Mouse (Mus musculus): Measurements from ENCODE around the gene Cldn18. TPM values are rescaled to one million over a fixed set of nuclear protein-coding genes. Genes with fewer than 3 reads are reported as not detected.

Gene Cldn18
- polyA plus RNA-seq, 1 experiment from 2014 or later, result not detected

GRCm38 (mm10) chr9:99707425-99708126, 9.5 kb downstream of the Cldn18 start:
- Histone ChIP-seq H3K4me1 (no peaks in the 10 kb centered on the region), H3K4me2 (replicated peaks) (no peak overlapping the region), H3K9me3 (no peaks in the 10 kb centered on the region), H3K27me3 (no peaks in the 10 kb centered on the region), H3K9ac (replicated peaks) (no peak overlapping the region), H3K27ac (replicated peaks) (no peak overlapping the region), H3K36me3 (no peaks in the 10 kb centered on the region), H3K4me3 (no peak overlapping the region)
- WGBS, result 71% methylated on average over 11 of the region's 11 CpGs
- no peak for ATAC-seq (replicated peaks)

DNA sequence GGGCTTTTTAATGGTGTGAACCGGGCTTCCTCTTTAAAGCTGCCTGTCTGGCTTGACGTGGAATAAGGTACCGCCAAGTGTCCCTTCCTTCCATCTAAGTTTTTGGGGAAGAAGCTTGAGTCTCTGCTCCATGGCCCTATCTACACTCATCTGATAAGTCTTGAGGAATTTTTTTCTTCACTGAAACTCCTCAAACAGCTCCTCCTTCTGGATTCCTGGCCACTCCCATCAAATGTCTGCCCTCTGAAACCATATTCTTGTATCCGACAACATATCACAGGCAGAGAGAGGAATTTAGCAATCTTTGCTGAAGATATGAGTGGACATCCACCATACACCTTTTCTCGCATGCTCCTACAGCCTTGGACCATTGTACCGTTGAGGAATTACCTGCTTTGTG, 10.8 kb downstream of the Cldn18 start:
- Histone ChIP-seq H3K4me2 (replicated peaks) (no peak overlapping the region), H3K9me3 (no peaks in the 10 kb centered on the region), H3K27ac (replicated peaks) (no peak overlapping the region), H3K4me1 (no peaks in the 10 kb centered on the region), H3K27me3 (no peaks in the 10 kb centered on the region), H3K36me3 (no peaks in the 10 kb centered on the region), H3K9ac (replicated peaks) (no peak overlapping the region), H3K4me3 (no peak overlapping the region)
- ATAC-seq (replicated peaks), result no peak
- 91% methylated on average over 6 of the region's 6 CpGs for WGBS

GRCm38 (mm10) chr9:99703711-99704110, 13.4 kb downstream of the Cldn18 start:
- Histone ChIP-seq H3K9me3 (no peaks in the 10 kb centered on the region), H3K36me3 (no peaks in the 10 kb centered on the region), H3K4me1 (no peaks in the 10 kb centered on the region), H3K27me3 (no peaks in the 10 kb centered on the region), H3K4me2 (replicated peaks) (no peak overlapping the region), H3K9ac (replicated peaks) (no peak overlapping the region), H3K4me3 (no peak overlapping the region), H3K27ac (replicated peaks) (no peak overlapping the region)
- WGBS, result 81% methylated on average over 6 of the region's 6 CpGs
- ATAC-seq (replicated peaks), result no peak

DNA sequence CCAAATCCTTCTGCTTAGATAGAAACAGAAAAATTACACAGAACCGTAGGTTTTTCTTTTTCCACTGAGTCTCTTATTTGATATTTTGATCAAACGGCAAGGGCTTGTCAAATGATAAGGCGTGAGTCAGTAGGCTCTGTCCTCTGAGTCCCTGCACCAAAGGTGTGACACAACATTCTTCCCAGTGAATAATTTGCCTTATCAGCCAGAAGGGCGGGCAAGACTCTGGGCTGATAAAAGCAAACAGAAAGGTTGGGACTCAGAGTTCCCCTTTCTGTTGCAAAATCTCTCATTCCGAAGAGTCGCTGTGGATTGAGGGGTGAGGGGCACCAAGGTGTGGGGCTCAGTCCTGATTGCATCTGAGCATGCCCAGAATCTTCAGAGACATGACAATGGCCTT, 14.9 kb downstream of the Cldn18 start:
- Histone ChIP-seq H3K9me3 (no peaks in the 10 kb centered on the region), H3K27ac (replicated peaks) (no peak overlapping the region), H3K36me3 (no peaks in the 10 kb centered on the region), H3K9ac (replicated peaks) (no peak overlapping the region), H3K4me1 (no peaks in the 10 kb centered on the region), H3K27me3 (no peaks in the 10 kb centered on the region), H3K4me2 (replicated peaks) (no peak overlapping the region), H3K4me3 (no peak overlapping the region)
- 89% methylated on average over 6 of the region's 6 CpGs for WGBS
- no peak for ATAC-seq (replicated peaks)

GRCm38 (mm10) chr9:99701187-99701586, 15.9 kb downstream of the Cldn18 start:
- no peaks in the 10 kb centered on the region for H3K36me3 ChIP-seq
- no peaks in the 10 kb centered on the region for H3K27me3 ChIP-seq
- no peaks in the 10 kb centered on the region for H3K4me1 ChIP-seq
- WGBS, result 84% methylated on average over 2 of the region's 2 CpGs
- no peak for ATAC-seq (replicated peaks)
- no peak overlapping the region for H3K27ac ChIP-seq (replicated peaks)
- H3K4me3 ChIP-seq, result no peak overlapping the region
- H3K9ac ChIP-seq (replicated peaks), result no peak overlapping the region
- H3K4me2 ChIP-seq (replicated peaks), result no peak overlapping the region
- no peaks in the 10 kb centered on the region for H3K9me3 ChIP-seq

DNA sequence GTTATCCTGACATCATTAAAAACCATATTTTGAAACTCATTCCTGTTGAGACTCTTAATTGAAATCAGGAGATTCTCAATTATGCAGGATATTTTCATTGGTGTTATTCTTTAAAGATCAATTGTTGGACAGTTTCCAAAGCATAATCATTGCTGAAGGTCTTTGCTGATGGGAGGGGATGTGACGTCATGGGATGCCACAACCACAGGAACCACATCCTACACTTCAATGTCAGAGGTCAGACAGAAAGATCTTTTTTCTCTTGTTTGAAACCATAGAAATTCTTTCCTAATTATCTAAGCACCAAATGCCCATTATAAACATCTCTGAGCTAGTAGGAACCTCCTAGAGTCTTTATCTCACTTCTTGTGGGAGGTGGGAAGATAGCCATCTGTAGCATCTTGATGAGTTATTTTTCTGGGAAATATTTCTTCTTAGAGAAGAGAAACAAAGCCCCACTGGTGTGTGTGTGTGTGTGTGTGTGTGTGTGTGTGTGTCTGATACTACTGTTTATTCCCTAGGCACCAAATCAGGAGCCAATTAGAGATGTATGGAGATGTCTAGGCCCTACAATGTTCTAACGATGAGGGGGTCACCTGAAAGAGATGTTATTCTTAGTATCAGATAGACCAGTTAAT, 17.2 kb downstream of the Cldn18 start:
- Histone ChIP-seq H3K4me3 (no peak overlapping the region), H3K27me3 (no peaks in the 10 kb centered on the region), H3K27ac (replicated peaks) (no peak overlapping the region), H3K36me3 (no peaks in the 10 kb centered on the region), H3K4me2 (replicated peaks) (no peak overlapping the region), H3K9me3 (no peaks in the 10 kb centered on the region), H3K9ac (replicated peaks) (no peak overlapping the region), H3K4me1 (no peaks in the 10 kb centered on the region)
- 87% methylated on average over 2 of the region's 2 CpGs for WGBS
- no peak for ATAC-seq (replicated peaks)

DNA sequence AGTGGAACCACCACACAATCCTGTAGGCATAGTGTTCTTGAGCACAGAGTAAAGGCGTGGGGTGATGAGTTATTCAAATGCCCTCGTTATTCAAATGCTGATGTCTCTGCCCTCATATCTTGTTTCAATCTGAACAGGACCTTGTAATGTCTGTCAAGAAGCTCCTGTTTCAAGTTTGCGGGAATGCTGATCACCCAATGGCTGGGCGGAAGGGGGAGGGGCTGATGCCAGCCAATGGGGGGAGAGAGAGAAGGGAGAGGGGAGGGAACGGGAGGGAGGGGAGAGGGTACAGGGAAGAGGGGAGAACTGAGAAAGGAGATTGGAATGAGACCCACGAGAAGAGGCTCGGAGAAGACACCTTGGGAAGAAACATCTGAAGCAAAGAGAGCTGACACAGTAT, 22.1 kb downstream of the Cldn18 start:
- H3K4me1 ChIP-seq, result no peaks in the 10 kb centered on the region
- H3K9me3 ChIP-seq, result no peaks in the 10 kb centered on the region
- no peak for ATAC-seq (replicated peaks)
- H3K4me2 ChIP-seq (replicated peaks), result no peak overlapping the region
- no peak overlapping the region for H3K4me3 ChIP-seq
- no peak overlapping the region for H3K27ac ChIP-seq (replicated peaks)
- WGBS, result 67% methylated on average over 7 of the region's 7 CpGs
- no peaks in the 10 kb centered on the region for H3K36me3 ChIP-seq
- no peaks in the 10 kb centered on the region for H3K27me3 ChIP-seq
- H3K9ac ChIP-seq (replicated peaks), result no peak overlapping the region

DNA sequence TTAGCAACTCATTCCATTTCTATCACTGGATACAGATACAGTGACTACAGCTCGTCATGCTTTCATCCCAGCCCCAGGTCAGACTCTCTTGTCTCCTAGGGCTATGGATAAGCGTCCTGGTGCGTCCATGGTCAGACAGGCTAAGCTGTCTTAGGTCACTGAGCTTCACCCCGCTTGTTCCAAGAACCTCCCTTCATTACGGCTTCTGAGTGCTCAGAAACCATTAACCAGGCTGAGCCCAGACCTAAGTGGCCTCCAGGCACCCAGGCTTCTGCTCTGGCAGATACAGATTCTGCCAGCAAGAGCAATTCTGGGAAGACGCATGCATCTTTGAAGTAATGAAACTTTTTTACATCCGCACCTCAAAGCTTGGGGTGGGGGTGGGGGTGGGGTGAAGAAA, 26.7 kb downstream of the Cldn18 start:
- Histone ChIP-seq H3K27ac (replicated peaks) (no peak overlapping the region), H3K9me3 (no peaks in the 10 kb centered on the region), H3K4me1 (peaks cover 2% of the 10 kb centered on the region), H3K4me2 (replicated peaks) (no peak overlapping the region), H3K9ac (replicated peaks) (no peak overlapping the region), H3K27me3 (no peaks in the 10 kb centered on the region), H3K36me3 (no peaks in the 10 kb centered on the region), H3K4me3 (no peak overlapping the region)
- no peak for ATAC-seq (replicated peaks)
- WGBS, result 93% methylated on average over 7 of the region's 7 CpGs

GRCm38 (mm10) chr9:99689796-99690195, 27.3 kb downstream of the Cldn18 start:
- WGBS, result 97% methylated on average over 5 of the region's 5 CpGs
- Histone ChIP-seq H3K4me3 (no peak overlapping the region), H3K27ac (replicated peaks) (no peak overlapping the region), H3K4me2 (replicated peaks) (no peak overlapping the region), H3K4me1 (peaks cover 8% of the 10 kb centered on the region), H3K9me3 (no peaks in the 10 kb centered on the region), H3K27me3 (no peaks in the 10 kb centered on the region), H3K36me3 (no peaks in the 10 kb centered on the region), H3K9ac (replicated peaks) (no peak overlapping the region)
- no peak for ATAC-seq (replicated peaks)

- Histone ChIP-seq H3K4me1 (peaks cover 14% of the 10 kb centered on the region), H3K9me3 (no peaks in the 10 kb centered on the region), H3K9ac (replicated peaks) (no peak overlapping the region), H3K27me3 (no peaks in the 10 kb centered on the region), H3K27ac (replicated peaks) (no peak overlapping the region), H3K4me3 (no peak overlapping the region), H3K4me2 (replicated peaks) (no peak overlapping the region), H3K36me3 (no peaks in the 10 kb centered on the region)
- WGBS, result 80% methylated on average over 5 of the region's 5 CpGs
- no peak for ATAC-seq (replicated peaks)
These were observed 31.4 kb downstream of the Cldn18 start for GRCm38 (mm10) chr9:99685536-99686231.

DNA sequence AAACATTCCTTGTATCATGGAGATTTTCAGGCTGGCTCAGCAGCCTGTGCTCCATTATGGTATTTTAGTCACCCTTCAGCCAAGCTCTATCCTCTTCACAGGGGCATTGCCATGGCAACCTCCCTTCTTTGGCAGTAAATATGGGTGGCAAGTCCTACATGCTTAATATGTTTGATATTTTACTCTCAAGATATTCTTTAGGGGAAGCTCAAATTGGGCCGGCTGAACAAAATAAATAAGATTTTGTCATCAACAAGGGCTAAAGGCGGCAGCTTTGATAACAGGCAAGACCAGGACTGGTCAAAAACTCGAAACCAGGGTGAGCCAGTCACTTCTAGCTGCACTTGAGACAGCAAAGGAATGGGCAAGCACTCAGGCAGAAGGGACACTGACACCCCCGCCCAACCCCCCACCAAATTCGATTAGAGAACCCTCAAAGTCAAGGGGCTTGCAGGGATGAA, 32.0 kb downstream of the Cldn18 start:
- Histone ChIP-seq H3K9me3 (no peaks in the 10 kb centered on the region), H3K4me2 (replicated peaks) (no peak overlapping the region), H3K27me3 (no peaks in the 10 kb centered on the region), H3K36me3 (no peaks in the 10 kb centered on the region), H3K4me1 (peaks cover 14% of the 10 kb centered on the region), H3K9ac (replicated peaks) (no peak overlapping the region), H3K27ac (replicated peaks) (no peak overlapping the region), H3K4me3 (no peak overlapping the region)
- WGBS, result 60% methylated on average over 5 of the region's 5 CpGs
- ATAC-seq (replicated peaks), result no peak; the same call in 1 of the 2 replicates

DNA sequence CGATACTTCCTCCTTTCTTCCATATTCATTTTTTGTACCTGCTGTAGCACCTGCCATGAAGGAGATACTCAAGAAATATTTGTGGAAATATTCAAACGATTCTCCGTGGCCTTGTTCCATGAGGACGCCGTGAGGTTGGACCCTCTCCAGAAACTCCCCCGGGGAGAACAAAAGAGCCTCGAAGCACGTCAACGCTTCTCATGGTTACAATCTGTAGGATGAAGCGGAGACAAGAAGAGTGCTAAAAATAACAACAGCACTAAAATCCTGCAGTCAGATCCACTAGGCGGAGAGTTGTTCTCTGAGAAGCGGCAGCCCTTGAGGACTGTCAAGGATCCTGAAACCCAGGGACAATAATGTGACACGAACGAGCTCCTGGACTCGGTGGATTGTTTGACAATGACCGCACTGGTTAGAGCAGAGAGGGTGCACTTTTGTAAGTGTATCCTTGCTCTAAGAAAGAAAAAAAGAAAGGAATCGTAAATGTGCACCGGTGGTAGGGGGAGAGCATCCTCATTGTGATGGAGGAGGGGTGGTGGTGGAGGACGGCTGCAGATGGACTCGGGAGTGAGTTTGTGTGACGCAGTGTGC, 35.0 kb downstream of the Cldn18 start:
- 54% methylated on average over 21 of the region's 21 CpGs for WGBS
- H3K4me3 ChIP-seq, result no peak overlapping the region
- no peaks in the 10 kb centered on the region for H3K36me3 ChIP-seq
- H3K4me1 ChIP-seq, result peaks cover 14% of the 10 kb centered on the region
- no peak overlapping the region for H3K27ac ChIP-seq (replicated peaks)
- H3K4me2 ChIP-seq (replicated peaks), result peak overlapping the region; percentile 18; the same call in 1 of the 2 replicates
- H3K9ac ChIP-seq (replicated peaks), result no peak overlapping the region
- H3K27me3 ChIP-seq, result no peaks in the 10 kb centered on the region
- no peaks in the 10 kb centered on the region for H3K9me3 ChIP-seq
- peak; percentile 48; the same call in 1 of the 2 replicates for ATAC-seq (replicated peaks)
